Mouse (Mus musculus): ENCODE data around the gene Gngt2. TPM values are rescaled to one million over a fixed set of nuclear protein-coding genes. Genes with fewer than 3 reads are reported as not detected.

The Gngt2 gene
- polyA plus RNA-seq, 1 experiment from 2014 or later: 21.1 TPM

- peak; percentile 91 for ATAC-seq (ENCODE audit: low read depth)
- H3K4me2 ChIP-seq (ENCODE audit: low read depth, low read length): peak overlapping the region; percentile 69
- H3K4me1 ChIP-seq (ENCODE audit: control insufficient read depth, low read depth, low read length): peaks cover 66% of the 10 kb centered on the region
- H3K4me3 ChIP-seq (ENCODE audit: low read depth, low read length): peak overlapping the region; percentile 44
- peak overlapping the region; percentile 100 for H3K27ac ChIP-seq (ENCODE audit: low read length)
- WGBS (ENCODE audit: insufficient replicate concordance): 10% methylated on average over 5 of the region's 5 CpGs
- no peaks in the 10 kb centered on the region for H3K36me3 ChIP-seq (ENCODE audit: control insufficient read depth, insufficient read depth)
- no peaks in the 10 kb centered on the region for H3K27me3 ChIP-seq (ENCODE audit: control insufficient read depth, insufficient read depth, low read depth, low read length)
- peaks cover 3% of the 10 kb centered on the region; the same call in 1 of the 2 replicates for H3K9me3 ChIP-seq (replicated peaks; ENCODE audit: control insufficient read depth, low read length)
- H3K9ac ChIP-seq (ENCODE audit: low read depth, low read length): peak overlapping the region; percentile 81
Measured at GRCm38 (mm10) chr11:95808448-95809011, 28.5 kb upstream of the Gngt2 start.

- Histone ChIP-seq H3K9ac (ENCODE audit: low read depth, low read length) (peak overlapping the region; percentile 80), H3K27me3 (ENCODE audit: control insufficient read depth, insufficient read depth, low read depth, low read length) (no peaks in the 10 kb centered on the region), H3K9me3 (replicated peaks; ENCODE audit: control insufficient read depth, low read length) (peaks cover 3% of the 10 kb centered on the region; the same call in 1 of the 2 replicates), H3K36me3 (ENCODE audit: control insufficient read depth, insufficient read depth) (no peaks in the 10 kb centered on the region), H3K4me2 (ENCODE audit: low read depth, low read length) (0 out of 2 replicates have a peak overlapping the region, but pooled peaks have one; percentile 69), H3K4me3 (ENCODE audit: low read depth, low read length) (no peak overlapping the region), H3K4me1 (ENCODE audit: control insufficient read depth, low read depth, low read length) (peaks cover 59% of the 10 kb centered on the region), H3K27ac (ENCODE audit: low read length) (peak overlapping the region; percentile 100)
- WGBS (ENCODE audit: insufficient replicate concordance): 47% methylated on average over 5 of the region's 5 CpGs
- ATAC-seq (ENCODE audit: low read depth): no peak
Measured at GRCm38 (mm10) chr11:95809603-95810002, 27.4 kb upstream of the Gngt2 start.

GRCm38 (mm10) chr11:95810828-95811227 is 26.2 kb upstream of the Gngt2 start:
- H3K4me3 ChIP-seq (ENCODE audit: low read depth, low read length): no peak overlapping the region
- 59% methylated on average over 7 of the region's 7 CpGs for WGBS (ENCODE audit: insufficient replicate concordance)
- H3K9ac ChIP-seq (ENCODE audit: low read depth, low read length): no peak overlapping the region
- H3K27ac ChIP-seq (ENCODE audit: low read length): peak overlapping the region; percentile 100
- H3K27me3 ChIP-seq (ENCODE audit: control insufficient read depth, insufficient read depth, low read depth, low read length): no peaks in the 10 kb centered on the region
- H3K4me2 ChIP-seq (ENCODE audit: low read depth, low read length): no peak overlapping the region
- ATAC-seq (ENCODE audit: low read depth): no peak
- H3K4me1 ChIP-seq (ENCODE audit: control insufficient read depth, low read depth, low read length): peaks cover 47% of the 10 kb centered on the region
- no peaks in the 10 kb centered on the region for H3K36me3 ChIP-seq (ENCODE audit: control insufficient read depth, insufficient read depth)
- peaks cover 3% of the 10 kb centered on the region; the same call in 1 of the 2 replicates for H3K9me3 ChIP-seq (replicated peaks; ENCODE audit: control insufficient read depth, low read length)

GRCm38 (mm10) chr11:95811741-95812140 is 25.3 kb upstream of the Gngt2 start:
- peaks cover 3% of the 10 kb centered on the region; the same call in 1 of the 2 replicates for H3K9me3 ChIP-seq (replicated peaks; ENCODE audit: control insufficient read depth, low read length)
- WGBS (ENCODE audit: insufficient replicate concordance): 79% methylated on average over 6 of the region's 6 CpGs
- no peak overlapping the region for H3K4me3 ChIP-seq (ENCODE audit: low read depth, low read length)
- peaks cover 38% of the 10 kb centered on the region for H3K4me1 ChIP-seq (ENCODE audit: control insufficient read depth, low read depth, low read length)
- H3K27ac ChIP-seq (ENCODE audit: low read length): peak overlapping the region; percentile 45
- ATAC-seq (ENCODE audit: low read depth): no peak
- H3K27me3 ChIP-seq (ENCODE audit: control insufficient read depth, insufficient read depth, low read depth, low read length): no peaks in the 10 kb centered on the region
- no peak overlapping the region for H3K9ac ChIP-seq (ENCODE audit: low read depth, low read length)
- H3K4me2 ChIP-seq (ENCODE audit: low read depth, low read length): no peak overlapping the region
- no peaks in the 10 kb centered on the region for H3K36me3 ChIP-seq (ENCODE audit: control insufficient read depth, insufficient read depth)

GRCm38 (mm10) chr11:95812224-95812623 is 24.8 kb upstream of the Gngt2 start:
- Histone ChIP-seq H3K27ac (ENCODE audit: low read length) (no peak overlapping the region), H3K9me3 (replicated peaks; ENCODE audit: control insufficient read depth, low read length) (peaks cover 3% of the 10 kb centered on the region; the same call in 1 of the 2 replicates), H3K27me3 (ENCODE audit: control insufficient read depth, insufficient read depth, low read depth, low read length) (no peaks in the 10 kb centered on the region), H3K36me3 (ENCODE audit: control insufficient read depth, insufficient read depth) (no peaks in the 10 kb centered on the region), H3K9ac (ENCODE audit: low read depth, low read length) (no peak overlapping the region), H3K4me3 (ENCODE audit: low read depth, low read length) (no peak overlapping the region), H3K4me1 (ENCODE audit: control insufficient read depth, low read depth, low read length) (peaks cover 33% of the 10 kb centered on the region), H3K4me2 (ENCODE audit: low read depth, low read length) (no peak overlapping the region)
- WGBS (ENCODE audit: insufficient replicate concordance): 64% methylated on average over 4 of the region's 4 CpGs
- ATAC-seq (ENCODE audit: low read depth): no peak

- Histone ChIP-seq H3K9me3 (replicated peaks; ENCODE audit: control insufficient read depth, low read length) (no peaks in the 10 kb centered on the region), H3K27ac (ENCODE audit: low read length) (no peak overlapping the region), H3K9ac (ENCODE audit: low read depth, low read length) (no peak overlapping the region), H3K36me3 (ENCODE audit: control insufficient read depth, insufficient read depth) (no peaks in the 10 kb centered on the region), H3K4me2 (ENCODE audit: low read depth, low read length) (no peak overlapping the region), H3K27me3 (ENCODE audit: control insufficient read depth, insufficient read depth, low read depth, low read length) (no peaks in the 10 kb centered on the region), H3K4me3 (ENCODE audit: low read depth, low read length) (no peak overlapping the region), H3K4me1 (ENCODE audit: control insufficient read depth, low read depth, low read length) (peaks cover 17% of the 10 kb centered on the region)
- no peak for ATAC-seq (ENCODE audit: low read depth)
- 79% methylated on average over 2 of the region's 2 CpGs for WGBS (ENCODE audit: insufficient replicate concordance)
Measured at GRCm38 (mm10) chr11:95814101-95814500, 22.9 kb upstream of the Gngt2 start.

GRCm38 (mm10) chr11:95814857-95815256 is 22.2 kb upstream of the Gngt2 start:
- Histone ChIP-seq H3K4me2 (ENCODE audit: low read depth, low read length) (no peak overlapping the region), H3K4me1 (ENCODE audit: control insufficient read depth, low read depth, low read length) (peaks cover 9% of the 10 kb centered on the region), H3K9me3 (replicated peaks; ENCODE audit: control insufficient read depth, low read length) (no peaks in the 10 kb centered on the region), H3K9ac (ENCODE audit: low read depth, low read length) (no peak overlapping the region), H3K27me3 (ENCODE audit: control insufficient read depth, insufficient read depth, low read depth, low read length) (no peaks in the 10 kb centered on the region), H3K4me3 (ENCODE audit: low read depth, low read length) (no peak overlapping the region), H3K27ac (ENCODE audit: low read length) (no peak overlapping the region), H3K36me3 (ENCODE audit: control insufficient read depth, insufficient read depth) (no peaks in the 10 kb centered on the region)
- ATAC-seq (ENCODE audit: low read depth): no peak
- 72% methylated on average over 5 of the region's 5 CpGs for WGBS (ENCODE audit: insufficient replicate concordance)

GRCm38 (mm10) chr11:95815412-95815811 is 21.6 kb upstream of the Gngt2 start:
- 71% methylated on average over 9 of the region's 9 CpGs for WGBS (ENCODE audit: insufficient replicate concordance)

GRCm38 (mm10) chr11:95819138-95819537 is 17.9 kb upstream of the Gngt2 start:
- H3K9ac ChIP-seq (ENCODE audit: low read depth, low read length): no peak overlapping the region
- no peak overlapping the region for H3K4me3 ChIP-seq (ENCODE audit: low read depth, low read length)
- H3K4me1 ChIP-seq (ENCODE audit: control insufficient read depth, low read depth, low read length): peaks cover 12% of the 10 kb centered on the region
- no peak overlapping the region for H3K27ac ChIP-seq (ENCODE audit: low read length)
- no peaks in the 10 kb centered on the region for H3K9me3 ChIP-seq (replicated peaks; ENCODE audit: control insufficient read depth, low read length)
- ATAC-seq (ENCODE audit: low read depth): no peak
- no peak overlapping the region for H3K4me2 ChIP-seq (ENCODE audit: low read depth, low read length)
- no peaks in the 10 kb centered on the region for H3K27me3 ChIP-seq (ENCODE audit: control insufficient read depth, insufficient read depth, low read depth, low read length)
- 77% methylated on average over 8 of the region's 8 CpGs for WGBS (ENCODE audit: insufficient replicate concordance)
- no peaks in the 10 kb centered on the region for H3K36me3 ChIP-seq (ENCODE audit: control insufficient read depth, insufficient read depth)

More at GRCm38 (mm10) chr11:95815412-95815811, 21.6 kb upstream of the Gngt2 start:
- Histone ChIP-seq H3K4me3 (ENCODE audit: low read depth, low read length) (no peak overlapping the region), H3K36me3 (ENCODE audit: control insufficient read depth, insufficient read depth) (no peaks in the 10 kb centered on the region), H3K27me3 (ENCODE audit: control insufficient read depth, insufficient read depth, low read depth, low read length) (no peaks in the 10 kb centered on the region), H3K27ac (ENCODE audit: low read length) (no peak overlapping the region), H3K9me3 (replicated peaks; ENCODE audit: control insufficient read depth, low read length) (no peaks in the 10 kb centered on the region), H3K4me1 (ENCODE audit: control insufficient read depth, low read depth, low read length) (peaks cover 4% of the 10 kb centered on the region), H3K4me2 (ENCODE audit: low read depth, low read length) (no peak overlapping the region), H3K9ac (ENCODE audit: low read depth, low read length) (no peak overlapping the region)
- no peak for ATAC-seq (ENCODE audit: low read depth)
